Mouse (Mus musculus) liver, embryonic 14.5 days (tissue): ENCODE results near the gene Ropn1. TPM values are rescaled to one million over a fixed set of nuclear protein-coding genes. Genes with fewer than 3 reads are reported as not detected.
"Not testable (repeated sequence)": the region's sequence is repeated elsewhere in the genome, so short reads cannot be mapped to it uniquely, and the experiment has no call there.

Source experiments
- ATAC-seq: fragments of 200-750 bp; cut with Nextera tagmentation; 2 replicates; pipeline ENCODE4 v1.8.0; 2017; ENCODE audit warnings: moderate number of reproducible peaks, mild to moderate bottlenecking, moderate library complexity; ENCODE audit not compliant: insufficient read depth
- DNase-seq, 3 experiments: peaks; one replicate each; pipeline ENCODE4 v3.0.0-alpha.2; 2012 to 2013; ENCODE audit warnings: low read depth in 3 of 3, low spot score in 3 of 3
- H3K27ac ChIP-seq: fragments of 300-500 bp; sonication (generic); 2 replicates; pipeline ENCODE4 v1.5.1; 2014; ENCODE audit warnings: moderate library complexity, mild to moderate bottlenecking, control low read depth, inconsistent platforms
- H3K27me3 ChIP-seq: fragments of 300-500 bp; sonication (generic); 2 replicates; pipeline ENCODE4 v1.6.1; 2014; ENCODE audit warnings: mild to moderate bottlenecking, low read length, moderate library complexity; ENCODE audit not compliant: control insufficient read depth, insufficient read depth
- H3K36me3 ChIP-seq: fragments of 300-500 bp; sonication (generic); replicated peaks from 2 replicates; pipeline ENCODE4 v1.6.1; 2014; ENCODE audit warnings: low read depth; ENCODE audit not compliant: control insufficient read depth, insufficient read depth
- H3K4me1 ChIP-seq, 2 experiments: fragments of 200-500 bp in 1 of 2; fragments of 300-500 bp in 1 of 2; sonication (generic) in 1 of 2; replicated peaks; 2 replicates each; pipeline ENCODE4 v1.6.1; 2012 to 2014; ENCODE audit warnings: antibody characterized with exemption in 1 of 2, inconsistent platforms in 1 of 2, low read length in 1 of 2; ENCODE audit not compliant: control insufficient read depth in 2 of 2, insufficient read depth in 2 of 2
- H3K4me2 ChIP-seq: fragments of 300-500 bp; sonication (generic); 2 replicates; pipeline ENCODE4 v1.6.1; 2014; ENCODE audit warnings: low read depth, mild to moderate bottlenecking, control low read depth, moderate library complexity
- H3K4me3 ChIP-seq, 2 experiments: fragments of 200-500 bp in 1 of 2; fragments of 300-500 bp in 1 of 2; sonication (generic) in 1 of 2; 2 replicates each; pipeline ENCODE4 v1.5.1; 2012 to 2014; ENCODE audit warnings: low read depth in 2 of 2, low read length in 2 of 2, mild to moderate bottlenecking in 2 of 2, control low read depth in 1 of 2, inconsistent platforms in 1 of 2, moderate library complexity in 1 of 2; ENCODE audit not compliant: insufficient read depth in 1 of 2
- H3K9ac ChIP-seq: fragments of 300-500 bp; sonication (generic); replicated peaks from 2 replicates; pipeline ENCODE4 v1.6.1; 2014; ENCODE audit warnings: mild to moderate bottlenecking, control low read depth, moderate library complexity
- H3K9me3 ChIP-seq: fragments of 300-500 bp; sonication (generic); 2 replicates; pipeline ENCODE4 v1.6.1; 2016; ENCODE audit warnings: low read length, mixed read lengths; ENCODE audit not compliant: control insufficient read depth
- CTCF ChIP-seq: IDR thresholded peaks from 2 replicates; pipeline ENCODE4 v1.5.1; 2016; ENCODE audit warnings: antibody characterized with exemption, low read depth, control low read depth
- EP300 ChIP-seq: IDR thresholded peaks from 2 replicates; pipeline ENCODE4 v1.6.1; 2016; ENCODE audit warnings: antibody characterized with exemption, low read depth
- WGBS: fragments of 180-500 bp; shearing (Covaris S2); extraction: QIAGEN DNeasy Blood & Tissue Kit; methylation state at CpG from one replicate; pipeline ENCODE4 v1.1.7; 2014; ENCODE audit not compliant: insufficient replicate concordance; 5-methylcytosine and 5-hydroxymethylcytosine counted together
- polyA plus RNA-seq, 2 experiments: library from polyadenylated mRNA; depleted of rRNA in 1 of 2; stranded (reverse) in 1 of 2; unstranded in 1 of 2; fragments of >200 nt; fragmentation: Nextera tagmentation in 1 of 2; extraction: Ambion mirVana in 1 of 2; gene quantifications; 2 replicates each; pipeline versions ENCODE4 v1.2.1 to v1.2.3; 2012 to 2014

The Ropn1 gene
- polyA plus RNA-seq, 2 experiments = not detected

- no peaks in the 10 kb centered on the region for H3K4me1 ChIP-seq
- no peaks in the 10 kb centered on the region for H3K36me3 ChIP-seq
- H3K4me3 ChIP-seq = no peak overlapping the region
- ATAC-seq (no peak), DNase-seq (no peak)
- H3K27ac ChIP-seq = no peak overlapping the region
- no peaks in the 10 kb centered on the region for H3K27me3 ChIP-seq
- no peaks in the 10 kb centered on the region for H3K9me3 ChIP-seq
- H3K4me2 ChIP-seq = no peak overlapping the region
- no peak overlapping the region for H3K9ac ChIP-seq
- TF ChIP-seq CTCF (no peak), EP300 (no peak)
Measured at GRCm38 (mm10) chr16:34681823-34682222, 32.1 kb downstream of the Ropn1 start.

- Histone ChIP-seq H3K4me3 (no peak overlapping the region; a peak in 1 of 4 replicates), H3K4me2 (no peak overlapping the region), H3K36me3 (no peaks in the 10 kb centered on the region), H3K4me1 (peaks cover 3 to 7% of the 10 kb centered on the region in 2 experiments; a peak in 3 of 4 replicates), H3K27ac (no peak overlapping the region), H3K27me3 (no peaks in the 10 kb centered on the region), H3K9ac (no peak overlapping the region), H3K9me3 (no peaks in the 10 kb centered on the region)
- no peak for TF ChIP-seq EP300
- TF ChIP-seq CTCF = no peak
- DNase-seq (no peak), ATAC-seq (no peak)
- 67% methylated on average over 3 of the region's 3 CpGs for WGBS
Measured at GRCm38 (mm10) chr16:34689879-34690278, 40.2 kb downstream of the Ropn1 start.

- no peaks in the 10 kb centered on the region for H3K36me3 ChIP-seq
- WGBS = under 1% methylated on average over 51 of the region's 53 CpGs
Measured at GRCm38 (mm10) chr16:34690334-34691144, 40.8 kb downstream of the Ropn1 start, which contains the start of gene Ccdc14. Gene Ccdc14, plus strand, starts transcription at chr16:34690616.

GRCm38 (mm10) chr16:34691156-34691555 lies 41.4 kb downstream of the Ropn1 start:
- ATAC-seq = peak; percentile 29; the same call in 1 of the 2 replicates
- Histone ChIP-seq H3K4me1 (peaks cover 3 to 7% of the 10 kb centered on the region in 2 experiments; a peak in 3 of 4 replicates), H3K9me3 (no peaks in the 10 kb centered on the region), H3K4me3 (peak overlapping the region; percentile 71 to 91), H3K36me3 (no peaks in the 10 kb centered on the region), H3K4me2 (peak overlapping the region; percentile 90), H3K9ac (peak overlapping the region; percentile 77), H3K27ac (peak overlapping the region; percentile 67), H3K27me3 (no peaks in the 10 kb centered on the region)
- peak in 2 of 3 experiments; percentile 19 to 40 for DNase-seq
- WGBS = 13% methylated on average over 11 of the region's 11 CpGs
- no peak for TF ChIP-seq CTCF

More at GRCm38 (mm10) chr16:34690334-34691144, 40.8 kb downstream of the Ropn1 start, which contains the start of gene Ccdc14:
- peaks cover 3 to 7% of the 10 kb centered on the region in 2 experiments; a peak in 3 of 4 replicates for H3K4me1 ChIP-seq
- peak within 1 kb of the TSS; percentile 67 for H3K27ac ChIP-seq
- H3K4me2 ChIP-seq = peak within 1 kb of the TSS; percentile 90
- peak within 1 kb of the TSS; percentile 71 to 91 for H3K4me3 ChIP-seq
- TF ChIP-seq CTCF (no peak), EP300 (no peak)
- ATAC-seq (peak; percentile 95), DNase-seq (peak; percentile 81 to 87 (median 84))
- H3K9me3 ChIP-seq = no peaks in the 10 kb centered on the region
- peak within 1 kb of the TSS; percentile 77 for H3K9ac ChIP-seq
- no peaks in the 10 kb centered on the region for H3K27me3 ChIP-seq

- DNase-seq (no peak), ATAC-seq (no peak)
- H3K36me3 ChIP-seq = no peaks in the 10 kb centered on the region; the same call in 1 of the 2 replicates
- no peak for TF ChIP-seq CTCF
- TF ChIP-seq EP300 = no peak
- peaks cover 3 to 7% of the 10 kb centered on the region in 2 experiments; a peak in 3 of 4 replicates for H3K4me1 ChIP-seq
- no peak overlapping the region for H3K9ac ChIP-seq
- 24% methylated on average over 4 of the region's 7 CpGs for WGBS
- H3K4me3 ChIP-seq = no peak overlapping the region
- H3K9me3 ChIP-seq = no peaks in the 10 kb centered on the region
- no peaks in the 10 kb centered on the region for H3K27me3 ChIP-seq
- H3K4me2 ChIP-seq = no peak overlapping the region
- H3K27ac ChIP-seq = no peak overlapping the region
Measured at GRCm38 (mm10) chr16:34694477-34694876, 44.8 kb downstream of the Ropn1 start.

- not testable (repeated sequence) for H3K4me3 ChIP-seq, H3K9ac ChIP-seq, H3K9me3 ChIP-seq, DNase-seq, H3K4me1 ChIP-seq, H3K27ac ChIP-seq, H3K27me3 ChIP-seq, H3K36me3 ChIP-seq, H3K4me2 ChIP-seq, ATAC-seq
- WGBS = 52% methylated on average over 3 of the region's 3 CpGs
Measured at GRCm38 (mm10) chr16:34698721-34699120, 49.0 kb downstream of the Ropn1 start.
